Mouse (Mus musculus) ES-E14 (cell line): ENCODE data around the gene Gal3st4. TPM values are rescaled to one million over a fixed set of nuclear protein-coding genes. Genes with fewer than 3 reads are reported as not detected.

ENCODE experiments used
- DNase-seq: peaks from one replicate; pipeline ENCODE4 v3.0.0-alpha.2; 2013; ENCODE audit warnings: low read depth, low spot score
- H3K27ac ChIP-seq: 2 replicates; pipeline ENCODE4 v1.5.1; 2012; ENCODE audit warnings: low read depth, mild to moderate bottlenecking, low read length, moderate library complexity, mixed read lengths; ENCODE audit not compliant: poor library complexity, insufficient read depth, severe bottlenecking
- H3K36me3 ChIP-seq: 2 replicates; pipeline ENCODE4 v1.6.1; 2012; ENCODE audit warnings: mild to moderate bottlenecking, low read length, moderate library complexity, mixed read lengths; ENCODE audit not compliant: control insufficient read depth, poor library complexity, insufficient read depth, severe bottlenecking
- H3K4me1 ChIP-seq, 2 experiments: fragments of 150-350 bp in 1 of 2; sonication (generic) in 1 of 2; 2 replicates each; pipeline ENCODE4 v1.6.1; 2012; ENCODE audit warnings: low read length in 2 of 2, mild to moderate bottlenecking in 1 of 2, mixed read lengths in 1 of 2; ENCODE audit not compliant: control insufficient read depth in 2 of 2, insufficient read depth in 2 of 2, poor library complexity in 1 of 2
- H3K4me3 ChIP-seq, 2 experiments: fragments of 150-350 bp in 1 of 2; sonication (generic) in 1 of 2; 2 replicates each; pipeline ENCODE4 v1.5.1; 2012; ENCODE audit warnings: low read length in 2 of 2, low read depth in 1 of 2, mild to moderate bottlenecking in 1 of 2, mixed read lengths in 1 of 2; ENCODE audit not compliant: insufficient read depth in 1 of 2, poor library complexity in 1 of 2, severe bottlenecking in 1 of 2
- H3K9ac ChIP-seq: 2 replicates; pipeline ENCODE4 v1.6.1; 2012; ENCODE audit warnings: low read depth, mild to moderate bottlenecking, low read length, mixed read lengths; ENCODE audit not compliant: poor library complexity, insufficient read depth, severe bottlenecking
- H3K9me3 ChIP-seq: fragments of 150-350 bp; sonication (generic); 2 replicates; pipeline ENCODE4 v1.6.1; 2012; ENCODE audit warnings: low read depth, mild to moderate bottlenecking, low read length; ENCODE audit not compliant: control insufficient read depth, insufficient read depth
- CHD2 ChIP-seq: IDR thresholded peaks from 2 replicates; pipeline ENCODE4 v1.6.1; 2014; ENCODE audit warnings: mild to moderate bottlenecking, low read depth, low read length, inconsistent platforms
- HCFC1 ChIP-seq: IDR thresholded peaks from 2 replicates; pipeline ENCODE4 v1.6.1; 2012; ENCODE audit warnings: low read length, inconsistent platforms, borderline replicate concordance; ENCODE audit not compliant: insufficient read depth
- MAFK ChIP-seq: IDR thresholded peaks from 2 replicates; pipeline ENCODE4 v1.6.1; 2014; ENCODE audit warnings: mild to moderate bottlenecking, low read depth, low read length, inconsistent platforms; ENCODE audit not compliant: insufficient read depth
- ZC3H11A ChIP-seq: IDR thresholded peaks from 2 replicates; pipeline ENCODE4 v1.6.1; 2012; ENCODE audit warnings: low read depth, mild to moderate bottlenecking, inconsistent platforms, low read length, borderline replicate concordance
- ZNF384 ChIP-seq: IDR thresholded peaks from 2 replicates; pipeline ENCODE4 v1.6.1; 2012; ENCODE audit warnings: low read depth, low read length, inconsistent platforms
- in situ Hi-C, 2 experiments: fragments of 600-800 bp; cut with MboI; formaldehyde crosslinking; loops; one replicate each; pipeline ENCODE4 v1.15.1; 2025; ENCODE audit warnings: low sequenced_read_pairs in 2 of 2, inconsistent platforms in 1 of 2; ENCODE audit not compliant: unreplicated experiment in 2 of 2
- total RNA-seq: library from RNA; depleted of rRNA; stranded (reverse); fragments of 300-350 nt; gene quantifications from 2 replicates; pipeline ENCODE4 v1.2.3, GENCODE M21; 2012

Gene Gal3st4
- total RNA-seq, 1 experiment, result 0.94 TPM

GRCm38 (mm10) chr5:138271232-138271631 lies 1.4 kb downstream of the Gal3st4 start:
- H3K4me1 ChIP-seq, result peaks cover 2 to 4% of the 10 kb centered on the region in 2 experiments; a peak in 2 of 4 replicates
- in situ Hi-C loops, result no loop called here

GRCm38 (mm10) chr5:138268980-138269379 lies 3.7 kb downstream of the Gal3st4 start:
- no peak for TF ChIP-seq MAFK
- no peak for TF ChIP-seq ZC3H11A
- no peak for TF ChIP-seq HCFC1
- TF ChIP-seq CHD2, result no peak
- no peak for TF ChIP-seq ZNF384
- in situ Hi-C loops, result no loop called here
- no peaks in the 10 kb centered on the region for H3K4me1 ChIP-seq
- no peak for DNase-seq
- H3K27ac ChIP-seq, result no peak overlapping the region
- H3K9me3 ChIP-seq, result no peaks in the 10 kb centered on the region
- no peak overlapping the region for H3K9ac ChIP-seq
- no peak overlapping the region for H3K4me3 ChIP-seq
- no peaks in the 10 kb centered on the region; the same call in 1 of the 2 replicates for H3K36me3 ChIP-seq

More at GRCm38 (mm10) chr5:138271232-138271631, 1.4 kb downstream of the Gal3st4 start:
- Histone ChIP-seq H3K27ac (no peak overlapping the region), H3K9me3 (no peaks in the 10 kb centered on the region), H3K4me3 (no peak overlapping the region), H3K36me3 (no peaks in the 10 kb centered on the region), H3K9ac (no peak overlapping the region)
- no peak for DNase-seq
- no peak for TF ChIP-seq ZNF384
- TF ChIP-seq HCFC1, result no peak
- TF ChIP-seq MAFK, result no peak
- TF ChIP-seq ZC3H11A, result no peak
- TF ChIP-seq CHD2, result no peak

GRCm38 (mm10) chr5:138267114-138267513 lies 5.5 kb downstream of the Gal3st4 start:
- Histone ChIP-seq H3K4me1 (peaks cover 0 to 3% of the 10 kb centered on the region in 2 experiments; a peak in 1 of 4 replicates), H3K27ac (no peak overlapping the region), H3K9ac (no peak overlapping the region), H3K36me3 (peaks cover 1% of the 10 kb centered on the region; the same call in 1 of the 2 replicates), H3K4me3 (no peak overlapping the region), H3K9me3 (no peaks in the 10 kb centered on the region)
- no peak for TF ChIP-seq ZC3H11A
- TF ChIP-seq CHD2, result no peak
- no peak for TF ChIP-seq HCFC1
- no peak for TF ChIP-seq MAFK
- TF ChIP-seq ZNF384, result no peak
- DNase-seq, result no peak
- in situ Hi-C loops, result no loop called here

GRCm38 (mm10) chr5:138265712-138266111 lies 6.9 kb downstream of the Gal3st4 start:
- TF ChIP-seq ZC3H11A, result no peak
- TF ChIP-seq HCFC1, result no peak
- TF ChIP-seq MAFK, result no peak
- Histone ChIP-seq H3K4me3 (no peak overlapping the region), H3K36me3 (peaks cover 12% of the 10 kb centered on the region; the same call in 1 of the 2 replicates), H3K9ac (no peak overlapping the region), H3K9me3 (no peaks in the 10 kb centered on the region), H3K27ac (no peak overlapping the region), H3K4me1 (peaks cover 0 to 3% of the 10 kb centered on the region in 2 experiments; a peak in 1 of 4 replicates)
- no peak for DNase-seq
- in situ Hi-C loops, result no loop called here

- in situ Hi-C loops, result no loop called here
- no peak for DNase-seq
- Histone ChIP-seq H3K9me3 (no peaks in the 10 kb centered on the region), H3K4me3 (peak overlapping the region; percentile 96 to 97), H3K9ac (peak overlapping the region; percentile 83; the same call in 1 of the 2 replicates), H3K27ac (no peak overlapping the region), H3K4me1 (peaks cover 0 to 3% of the 10 kb centered on the region in 2 experiments; a peak in 1 of 4 replicates), H3K36me3 (peaks cover 23% of the 10 kb centered on the region)
- TF ChIP-seq HCFC1 (no peak), ZNF384 (no peak), ZC3H11A (no peak), CHD2 (no peak), MAFK (no peak)
Observed at GRCm38 (mm10) chr5:138264207-138264578, 8.4 kb downstream of the Gal3st4 start.
